Mouse (Mus musculus) cortical plate, adult 2 months (tissue): ENCODE results near the gene Otof.
A peak's percentile ranks its signal among the peaks of the same experiment; 100 is the strongest.

Experiments used
- CTCF ChIP-seq: fragments of 200-500 bp; IDR thresholded peaks from 2 replicates; pipeline ENCODE4 v1.5.1; 2011; ENCODE audit warnings: mild to moderate bottlenecking, control low read depth, low read length; ENCODE audit not compliant: insufficient read depth; ENCODE audit errors: extremely low read depth
- POLR2A ChIP-seq: fragments of 200-500 bp; IDR thresholded peaks from 2 replicates; pipeline ENCODE4 v1.6.1; 2011; ENCODE audit warnings: mild to moderate bottlenecking, low read length, control low read depth; ENCODE audit not compliant: insufficient read depth; ENCODE audit errors: extremely low read depth

- TF ChIP-seq POLR2A (no peak), CTCF (peak; percentile 80)
Observed at GRCm38 (mm10) chr5:30423572-30424244, 38.0 kb downstream of the Otof start.
